Mouse (Mus musculus): ENCODE data around the gene Anxa5. TPM values are rescaled to one million over a fixed set of nuclear protein-coding genes. Genes with fewer than 3 reads are reported as not detected.

The Anxa5 gene
- total and polyA plus RNA-seq, 3 experiments: 40.7 to 111 TPM; not detected in 1

DNA sequence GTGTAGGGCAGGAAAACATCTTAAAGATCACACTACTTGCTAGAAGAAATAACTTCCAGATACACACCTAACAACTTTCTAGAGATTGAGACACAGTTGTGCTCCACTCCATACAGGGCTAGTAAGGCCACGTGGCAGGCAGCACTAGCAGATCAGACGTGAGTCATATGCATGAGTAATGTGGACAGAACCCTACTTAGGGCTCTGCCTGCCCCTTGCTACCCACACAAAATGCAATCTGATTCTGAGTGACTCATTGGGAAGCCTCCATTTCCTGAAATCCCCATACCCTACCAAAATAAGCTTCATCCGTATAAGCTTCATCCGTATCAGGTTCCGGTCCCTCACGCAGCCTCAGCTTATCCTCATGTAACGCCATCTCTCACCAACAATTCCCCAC, 8.1 kb downstream of the Anxa5 start:
- H3K9me3 ChIP-seq (replicated peaks; ENCODE audit: insufficient read depth, low read length): no peaks in the 10 kb centered on the region
- no peak overlapping the region for H3K27ac ChIP-seq (ENCODE audit: control insufficient read depth, low read depth, low read length)
- no peaks in the 10 kb centered on the region for H3K79me2 ChIP-seq (ENCODE audit: control insufficient read depth, insufficient read depth, low read length, poor library complexity)
- no peak overlapping the region for H3K4me3 ChIP-seq (ENCODE audit: control insufficient read depth in 1 of 2, insufficient read depth in 1 of 2, low read depth in 2 of 2, low read length in 2 of 2)
- H3K36me3 ChIP-seq (ENCODE audit: control insufficient read depth in 1 of 2, insufficient read depth in 2 of 2, low read length in 2 of 2): peaks cover 0 to 9% of the 10 kb centered on the region in 2 experiments; a peak in 3 of 4 replicates
- DNase-seq (ENCODE audit: low read depth, low spot score): peak; percentile 62
- H3K4me1 ChIP-seq (ENCODE audit: control insufficient read depth in 1 of 2, insufficient read depth in 2 of 2, low read length in 2 of 2): peaks cover 0 to 20% of the 10 kb centered on the region in 2 experiments; a peak in 3 of 4 replicates
- TF ChIP-seq RCOR1 (IDR thresholded peaks at IDR 0.05; ENCODE audit: low read depth, low read length) (no peak), USF1 (IDR thresholded peaks at IDR 0.05; ENCODE audit: low read depth, low read length) (no peak), GABPA (IDR thresholded peaks at IDR 0.05; ENCODE audit: low read depth, low read length) (no peak), MYC (IDR thresholded peaks at IDR 0.05; ENCODE audit: low read depth, low read length) (peak; percentile 82), MXI1 (IDR thresholded peaks at IDR 0.05; ENCODE audit: low read depth, low read length) (peak; percentile 40; the same call in 1 of the 2 replicates), MAX (IDR thresholded peaks at IDR 0.05; ENCODE audit: low read length) (peak; percentile 79), NRF1 (IDR thresholded peaks at IDR 0.05; ENCODE audit: insufficient read depth, low read depth, low read length, poor library complexity, severe bottlenecking) (no peak)
- H3K27me3 ChIP-seq (ENCODE audit: control insufficient read depth in 1 of 2, insufficient read depth in 2 of 2, low read length in 2 of 2): no peaks in the 10 kb centered on the region
- H3K9ac ChIP-seq (ENCODE audit: control insufficient read depth, low read depth, low read length, poor library complexity, severe bottlenecking): no peak overlapping the region

DNA sequence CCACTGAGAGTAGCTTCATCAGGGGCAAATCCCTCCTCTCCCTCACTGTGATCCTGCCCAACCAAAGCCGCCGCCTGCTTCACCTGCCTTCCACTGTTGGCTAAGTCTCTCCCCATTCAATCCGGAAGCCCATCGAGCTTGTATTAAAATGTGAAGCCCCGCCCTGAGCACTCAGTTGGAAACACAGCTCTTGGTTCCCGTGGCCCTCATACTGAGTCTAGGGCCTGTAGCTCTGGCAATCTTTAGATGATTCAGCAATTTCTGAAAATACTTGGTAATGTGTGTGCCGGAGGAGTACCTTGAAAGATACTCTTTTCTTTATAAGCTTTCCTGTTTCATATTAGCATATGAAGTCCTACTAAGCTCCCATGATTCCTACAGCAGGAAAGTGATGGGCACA, 10.2 kb downstream of the Anxa5 start:
- Histone ChIP-seq H3K9ac (ENCODE audit: control insufficient read depth, low read depth, low read length, poor library complexity, severe bottlenecking) (no peak overlapping the region), H3K4me3 (ENCODE audit: control insufficient read depth in 1 of 2, insufficient read depth in 1 of 2, low read depth in 2 of 2, low read length in 2 of 2) (no peak overlapping the region), H3K79me2 (ENCODE audit: control insufficient read depth, insufficient read depth, low read length, poor library complexity) (no peaks in the 10 kb centered on the region), H3K36me3 (ENCODE audit: control insufficient read depth in 1 of 2, insufficient read depth in 2 of 2, low read length in 2 of 2) (peaks cover 0 to 10% of the 10 kb centered on the region in 2 experiments; a peak in 3 of 4 replicates), H3K27me3 (ENCODE audit: control insufficient read depth in 1 of 2, insufficient read depth in 2 of 2, low read length in 2 of 2) (no peaks in the 10 kb centered on the region), H3K9me3 (replicated peaks; ENCODE audit: insufficient read depth, low read length) (no peaks in the 10 kb centered on the region), H3K4me1 (ENCODE audit: control insufficient read depth in 1 of 2, insufficient read depth in 2 of 2, low read length in 2 of 2) (peaks cover 0 to 20% of the 10 kb centered on the region in 2 experiments; a peak in 3 of 4 replicates), H3K27ac (ENCODE audit: control insufficient read depth, low read depth, low read length) (no peak overlapping the region)
- TF ChIP-seq POLR2AphosphoS5 (IDR thresholded peaks at IDR 0.05; ENCODE audit: borderline replicate concordance, low read depth, low read length) (no peak), MAFK (IDR thresholded peaks at IDR 0.05; ENCODE audit: borderline replicate concordance, low read depth, low read length) (no peak), CTCF (IDR thresholded peaks at IDR 0.05 in 2 of 3, conservative IDR thresholded peaks at IDR 0.05 in 1 of 3; ENCODE audit: control insufficient read depth in 1 of 3, insufficient read depth in 1 of 3, low read depth in 2 of 3, low read length in 3 of 3, poor library complexity in 1 of 3, severe bottlenecking in 1 of 3) (no peak), TCF12 (IDR thresholded peaks at IDR 0.05; ENCODE audit: low read depth, low read length) (no peak), SMC3 (IDR thresholded peaks at IDR 0.05; ENCODE audit: low read depth, low read length) (no peak), POLR2A (IDR thresholded peaks at IDR 0.05; ENCODE audit: control insufficient read depth in 1 of 2, insufficient read depth in 1 of 2, low read depth in 1 of 2, low read length in 2 of 2, poor library complexity in 1 of 2) (no peak), USF1 (IDR thresholded peaks at IDR 0.05; ENCODE audit: low read depth, low read length) (no peak), SIN3A (IDR thresholded peaks at IDR 0.05; ENCODE audit: low read length) (no peak), RCOR1 (IDR thresholded peaks at IDR 0.05; ENCODE audit: low read depth, low read length) (no peak), USF2 (IDR thresholded peaks at IDR 0.05; ENCODE audit: borderline replicate concordance in 1 of 2, insufficient read depth in 1 of 2, low read depth in 1 of 2, low read length in 2 of 2) (no peak), JUND (IDR thresholded peaks at IDR 0.05; ENCODE audit: low read depth, low read length) (no peak), RAD21 (IDR thresholded peaks at IDR 0.05; ENCODE audit: low read depth, low read length) (no peak)
- DNase-seq (ENCODE audit: low read depth, low spot score): peak; percentile 15
